In genomic region chr15:100755498-100755859, GRCm38 (mm10) we compare ENCODE assay signal across 8 mouse cellular contexts. TPM values are rescaled to one million over a fixed set of nuclear protein-coding genes. Genes with fewer than 3 reads are reported as not detected.
DNase-seq lines count a peak whose midpoint lies in the region; ATAC-seq lines count a peak whose summit lies in the region.

No protein-coding gene starts in this region.

- no peaks in the 10 kb centered on the region for H3K9me3 ChIP-seq in heart, embryonic 14.5 days (ENCODE audit: control insufficient read depth, low read length)
- no peaks in the 10 kb centered on the region for H3K9me3 ChIP-seq in midbrain, embryonic 15.5 days
- no peaks in the 10 kb centered on the region for H3K9me3 ChIP-seq in midbrain, embryonic 11.5 days (ENCODE audit: control insufficient read depth, low read length)
- no peaks in the 10 kb centered on the region for H3K9me3 ChIP-seq in hindbrain, embryonic 15.5 days
- no peaks in the 10 kb centered on the region for H3K9me3 ChIP-seq in stomach, embryonic 16.5 days (replicated peaks; ENCODE audit: control insufficient read depth, low read length)

- 0 out of 4 replicates have a peak overlapping the region, but pooled peaks of 1 of the 2 experiments have one; percentile 6 for H3K4me3 ChIP-seq in heart, embryonic 14.5 days (ENCODE audit: control insufficient read depth in 1 of 2, insufficient read depth in 1 of 2, low read depth in 1 of 2, low read length in 2 of 2)
- H3K4me3 ChIP-seq in midbrain, embryonic 15.5 days, result no peak overlapping the region
- H3K4me3 ChIP-seq in midbrain, embryonic 11.5 days (ENCODE audit: low read depth, low read length), result no peak overlapping the region
- peak overlapping the region; percentile 8; the same call in 1 of the 2 replicates for H3K4me3 ChIP-seq in hindbrain, embryonic 15.5 days
- H3K4me3 ChIP-seq in stomach, embryonic 16.5 days (replicated peaks; ENCODE audit: low read length), result no peak overlapping the region

- WGBS in heart, embryonic 14.5 days, result 52% methylated on average over 5 of the region's 8 CpGs
- WGBS in midbrain, embryonic 15.5 days, result 35% methylated on average over 5 of the region's 8 CpGs
- 53% methylated on average over 7 of the region's 8 CpGs for WGBS in midbrain, embryonic 11.5 days
- 35% methylated on average over 6 of the region's 8 CpGs for WGBS in hindbrain, embryonic 15.5 days
- WGBS in stomach, embryonic 16.5 days, result 36% methylated on average over 6 of the region's 8 CpGs

- peaks cover 5% of the 10 kb centered on the region in 2 experiments; a peak in 2 of 4 replicates for H3K4me1 ChIP-seq in heart, embryonic 14.5 days (ENCODE audit: control insufficient read depth in 2 of 2, insufficient read depth in 2 of 2, low read length in 2 of 2)
- H3K4me1 ChIP-seq in midbrain, embryonic 15.5 days, result peaks cover 10% of the 10 kb centered on the region
- H3K4me1 ChIP-seq in midbrain, embryonic 11.5 days (ENCODE audit: control insufficient read depth, insufficient read depth, low read length), result no peaks in the 10 kb centered on the region
- peaks cover 12% of the 10 kb centered on the region for H3K4me1 ChIP-seq in hindbrain, embryonic 15.5 days (replicated peaks)
- H3K4me1 ChIP-seq in stomach, embryonic 16.5 days (ENCODE audit: control insufficient read depth, insufficient read depth, low read length), result no peaks in the 10 kb centered on the region; the same call in 1 of the 2 replicates

- H3K27ac ChIP-seq in heart, embryonic 14.5 days (replicated peaks in 1 of 2; ENCODE audit: control insufficient read depth in 1 of 2, insufficient read depth in 1 of 2, low read depth in 2 of 2, low read length in 2 of 2), result no peak overlapping the region
- H3K27ac ChIP-seq in midbrain, embryonic 15.5 days, result no peak overlapping the region
- H3K27ac ChIP-seq in midbrain, embryonic 11.5 days (ENCODE audit: low read depth, low read length), result no peak overlapping the region
- no peak overlapping the region for H3K27ac ChIP-seq in hindbrain, embryonic 15.5 days (replicated peaks)
- peak overlapping the region; percentile 46 for H3K27ac ChIP-seq in stomach, embryonic 16.5 days (ENCODE audit: low read length)

- no peaks in the 10 kb centered on the region for H3K36me3 ChIP-seq in heart, embryonic 14.5 days (ENCODE audit: control insufficient read depth, insufficient read depth, low read length)
- H3K36me3 ChIP-seq in midbrain, embryonic 15.5 days (replicated peaks), result no peaks in the 10 kb centered on the region
- H3K36me3 ChIP-seq in midbrain, embryonic 11.5 days (ENCODE audit: control insufficient read depth, insufficient read depth, low read length), result no peaks in the 10 kb centered on the region
- no peaks in the 10 kb centered on the region for H3K36me3 ChIP-seq in hindbrain, embryonic 15.5 days
- no peaks in the 10 kb centered on the region for H3K36me3 ChIP-seq in stomach, embryonic 16.5 days (ENCODE audit: control insufficient read depth, insufficient read depth, low read length)

- intact Hi-C loops in heart, postnatal 36 days (cut with DNase I), result loop anchor here (5.0 to 10.0 kb wide), 2 partner anchors 287 to 359 kb away; partner anchors contain the start of gene Ankrd33

- DNase-seq in heart, postnatal 36 days, result no peak
- no peak for DNase-seq in midbrain, embryonic 11.5 days (ENCODE audit: low spot score, missing footprints)
- DNase-seq in cerebellum, adult 18-20 months, result no peak
- DNase-seq in B cell, adult 2 months, result no peak

- peak overlapping the region; percentile 52; the same call in 1 of the 2 replicates for H3K4me2 ChIP-seq in heart, embryonic 14.5 days (ENCODE audit: low read length)
- peak overlapping the region; percentile 31 for H3K4me2 ChIP-seq in midbrain, embryonic 15.5 days
- no peak overlapping the region for H3K4me2 ChIP-seq in midbrain, embryonic 11.5 days
- peak overlapping the region; percentile 39 for H3K4me2 ChIP-seq in hindbrain, embryonic 15.5 days
- peak overlapping the region; percentile 41 for H3K4me2 ChIP-seq in stomach, embryonic 16.5 days (ENCODE audit: low read depth, low read length)

- H3K9ac ChIP-seq in heart, embryonic 14.5 days (ENCODE audit: low read length), result no peak overlapping the region
- no peak overlapping the region for H3K9ac ChIP-seq in midbrain, embryonic 15.5 days
- no peak overlapping the region for H3K9ac ChIP-seq in midbrain, embryonic 11.5 days (ENCODE audit: low read length)
- no peak overlapping the region for H3K9ac ChIP-seq in hindbrain, embryonic 15.5 days
- H3K9ac ChIP-seq in stomach, embryonic 16.5 days (ENCODE audit: low read length), result peak overlapping the region; percentile 28; the same call in 1 of the 2 replicates

- peaks cover 19% of the 10 kb centered on the region for H3K27me3 ChIP-seq in heart, embryonic 14.5 days (ENCODE audit: control insufficient read depth, insufficient read depth, low read length)
- no peaks in the 10 kb centered on the region for H3K27me3 ChIP-seq in midbrain, embryonic 15.5 days (replicated peaks)
- no peaks in the 10 kb centered on the region for H3K27me3 ChIP-seq in midbrain, embryonic 11.5 days (ENCODE audit: control insufficient read depth, insufficient read depth, low read length)
- no peaks in the 10 kb centered on the region for H3K27me3 ChIP-seq in hindbrain, embryonic 15.5 days
- H3K27me3 ChIP-seq in stomach, embryonic 16.5 days (ENCODE audit: control insufficient read depth, insufficient read depth, low read length), result no peaks in the 10 kb centered on the region

- no peak for ATAC-seq in heart, embryonic 14.5 days (ENCODE audit: insufficient number of reproducible peaks, insufficient read depth, low FRiP score, low read depth)
- no peak for ATAC-seq in midbrain, embryonic 15.5 days (replicated peaks)
- no peak for ATAC-seq in midbrain, embryonic 11.5 days (ENCODE audit: low FRiP score)
- ATAC-seq in hindbrain, embryonic 15.5 days (ENCODE audit: low FRiP score, low read depth), result no peak
- no peak for ATAC-seq in stomach, embryonic 16.5 days (ENCODE audit: insufficient read depth, low FRiP score)

RNA-seq across cellular contexts. Expression of gene Slc4a8, which starts 6.1 kb away (rescaled TPM):
- 0.27 and 0.76 TPM in 2 replicates for polyA plus RNA-seq in heart, embryonic 14.5 days (2014; fragmentation: Nextera tagmentation; extraction: Ambion mirVana)
- 1 to 10 TPM; 2.3 to 2.7 TPM for total RNA-seq in heart, postnatal 36 days (2021)
- 28.7 and 33.0 TPM in 2 replicates for polyA plus RNA-seq in midbrain, embryonic 15.5 days (2015; fragmentation: Nextera tagmentation; extraction: Ambion mirVana)
- polyA plus RNA-seq in midbrain, embryonic 11.5 days (2014; fragmentation: Nextera tagmentation; extraction: Ambion mirVana), result 7.1 and 9.2 TPM in 2 replicates
- polyA plus RNA-seq in hindbrain, embryonic 15.5 days (2015; fragmentation: Nextera tagmentation; extraction: Ambion mirVana), result 26.7 and 27.1 TPM in 2 replicates
- 3.9 and 4.7 TPM in 2 replicates for polyA plus RNA-seq in stomach, embryonic 16.5 days (2015; fragmentation: Nextera tagmentation; extraction: Ambion mirVana)

RNA-seq across cellular contexts. Expression of gene Galnt6, which starts 26.3 kb away (rescaled TPM):
- 0.08 and 0.12 TPM in 2 replicates for polyA plus RNA-seq in heart, embryonic 14.5 days (2014; fragmentation: Nextera tagmentation; extraction: Ambion mirVana)
- total RNA-seq in heart, postnatal 36 days (2021), result under 1 TPM; 0.72 to 0.98 TPM
- polyA plus RNA-seq in midbrain, embryonic 15.5 days (2015; fragmentation: Nextera tagmentation; extraction: Ambion mirVana), result 0.11 and 0.22 TPM in 2 replicates
- polyA plus RNA-seq in midbrain, embryonic 11.5 days (2014; fragmentation: Nextera tagmentation; extraction: Ambion mirVana), result 0.04 TPM in 1 of 2 replicates, not detected in the other
- 0.14 and 0.25 TPM in 2 replicates for polyA plus RNA-seq in hindbrain, embryonic 15.5 days (2015; fragmentation: Nextera tagmentation; extraction: Ambion mirVana)
- 6.9 and 8.7 TPM in 2 replicates for polyA plus RNA-seq in stomach, embryonic 16.5 days (2015; fragmentation: Nextera tagmentation; extraction: Ambion mirVana)
